Mouse (Mus musculus) cerebellum, postnatal 4 days (tissue): ENCODE measurements around the gene Fgfr3.

Experiments used
- DNase-seq, 2 experiments: peaks; one replicate each; pipeline ENCODE4 v3.0.0; 2022; ENCODE audit warnings: low spot score in 2 of 2, mixed read lengths in 1 of 2

Gene Fgfr3

GRCm38 (mm10) chr5:33697947-33698512 is 23.4 kb upstream of the Fgfr3 start:
- DNase-seq, result peak in 1 of 2 experiments; percentile 21

- DNase-seq, result no peak
These were observed 22.8 kb upstream of the Fgfr3 start for GRCm38 (mm10) chr5:33698669-33699068.

GRCm38 (mm10) chr5:33700010-33700409 is 21.5 kb upstream of the Fgfr3 start:
- DNase-seq, result no peak

- no peak for DNase-seq
These were observed 19.6 kb upstream of the Fgfr3 start for GRCm38 (mm10) chr5:33701832-33702231.

GRCm38 (mm10) chr5:33703999-33704398 is 17.5 kb upstream of the Fgfr3 start:
- no peak for DNase-seq

- peak in 1 of 2 experiments; percentile 42 for DNase-seq
These were observed 16.4 kb upstream of the Fgfr3 start for GRCm38 (mm10) chr5:33704945-33705611.

GRCm38 (mm10) chr5:33705612-33706349 is 15.7 kb upstream of the Fgfr3 start:
- no peak for DNase-seq

- DNase-seq, result no peak
These were observed 15.2 kb upstream of the Fgfr3 start for GRCm38 (mm10) chr5:33706350-33706629.

- no peak for DNase-seq
These were observed 14.3 kb upstream of the Fgfr3 start for GRCm38 (mm10) chr5:33707163-33707562.

- no peak for DNase-seq
These were observed 12.4 kb upstream of the Fgfr3 start for GRCm38 (mm10) chr5:33709037-33709436.

- DNase-seq, result no peak
These were observed 8.9 kb upstream of the Fgfr3 start for GRCm38 (mm10) chr5:33712550-33712949.

GRCm38 (mm10) chr5:33715182-33715581 is 6.3 kb upstream of the Fgfr3 start:
- no peak for DNase-seq

- no peak for DNase-seq
These were observed 5.0 kb upstream of the Fgfr3 start for GRCm38 (mm10) chr5:33716467-33716866.

- no peak for DNase-seq
These were observed 3.0 kb upstream of the Fgfr3 start for GRCm38 (mm10) chr5:33718460-33718859.

- DNase-seq, result no peak
These were observed 503 bp upstream of the Fgfr3 start for GRCm38 (mm10) chr5:33720852-33721490.

GRCm38 (mm10) chr5:33722266-33723018 is 968 bp downstream of the Fgfr3 start:
- no peak for DNase-seq

- no peak for DNase-seq
These were observed 1.7 kb downstream of the Fgfr3 start for GRCm38 (mm10) chr5:33723019-33723640.

GRCm38 (mm10) chr5:33723641-33724465 is 2.4 kb downstream of the Fgfr3 start:
- DNase-seq, result no peak

- no peak for DNase-seq
These were observed 4.7 kb downstream of the Fgfr3 start for GRCm38 (mm10) chr5:33726081-33726647.

- DNase-seq, result no peak
These were observed 5.4 kb downstream of the Fgfr3 start for GRCm38 (mm10) chr5:33726891-33727290.
